Mouse (Mus musculus): ENCODE measurements at regions not wholly inside any gene's neighbourhood (a gene's known extent, or its start where the extent isn't known, plus 50 kb on each side); places are given as distances from the start of the nearest gene placed in this dataset.

GRCm38 (mm10) chr17:16027989-16028388, 197.2 kb upstream of the Rgmb start:
- no peak for ATAC-seq (ENCODE audit: low read depth)
- no peaks in the 10 kb centered on the region for H3K4me1 ChIP-seq (replicated peaks)
- no peak overlapping the region for H3K4me2 ChIP-seq
- H3K27me3 ChIP-seq: no peaks in the 10 kb centered on the region
- no peak overlapping the region for H3K9ac ChIP-seq
- H3K27ac ChIP-seq (replicated peaks): no peak overlapping the region
- no peaks in the 10 kb centered on the region for H3K36me3 ChIP-seq
- no peak overlapping the region for H3K4me3 ChIP-seq
- 87% methylated on average over 4 of the region's 4 CpGs for WGBS
- no peaks in the 10 kb centered on the region for H3K9me3 ChIP-seq

GRCm38 (mm10) chr17:16004871-16005575, 174.2 kb upstream of the Rgmb start:
- Histone ChIP-seq H3K9ac (no peak overlapping the region), H3K27me3 (no peaks in the 10 kb centered on the region), H3K4me3 (no peak overlapping the region), H3K27ac (replicated peaks) (peak overlapping the region; percentile 54; the same call in 1 of the 2 replicates), H3K4me2 (no peak overlapping the region), H3K36me3 (no peaks in the 10 kb centered on the region), H3K9me3 (no peaks in the 10 kb centered on the region), H3K4me1 (replicated peaks) (peaks cover 11% of the 10 kb centered on the region)
- peak; percentile 82 for ATAC-seq (ENCODE audit: low read depth)
- 17% methylated on average over 7 of the region's 7 CpGs for WGBS

GRCm38 (mm10) chr17:16004002-16004401, 173.2 kb upstream of the Rgmb start:
- Histone ChIP-seq H3K9me3 (0 out of 2 replicates have a peak, but pooled peaks cover under 1% of the 10 kb centered on the region), H3K4me3 (no peak overlapping the region), H3K27ac (replicated peaks) (no peak overlapping the region), H3K4me1 (replicated peaks) (peaks cover 11% of the 10 kb centered on the region), H3K9ac (no peak overlapping the region), H3K4me2 (no peak overlapping the region), H3K36me3 (no peaks in the 10 kb centered on the region), H3K27me3 (no peaks in the 10 kb centered on the region)
- WGBS: 23% methylated on average over 4 of the region's 4 CpGs
- no peak for ATAC-seq (ENCODE audit: low read depth)

- H3K9ac ChIP-seq: no peak overlapping the region
- no peak for ATAC-seq (ENCODE audit: low read depth)
- H3K27me3 ChIP-seq: no peaks in the 10 kb centered on the region
- no peak overlapping the region for H3K4me3 ChIP-seq
- H3K4me1 ChIP-seq (replicated peaks): peaks cover 9% of the 10 kb centered on the region
- 98% methylated on average over 4 of the region's 4 CpGs for WGBS
- peaks cover 7% of the 10 kb centered on the region; the same call in 1 of the 2 replicates for H3K9me3 ChIP-seq
- no peaks in the 10 kb centered on the region for H3K36me3 ChIP-seq
- H3K4me2 ChIP-seq: no peak overlapping the region
- H3K27ac ChIP-seq (replicated peaks): no peak overlapping the region
Measured at GRCm38 (mm10) chr17:15998771-15999170, 167.9 kb upstream of the Rgmb start.

- peaks cover 18% of the 10 kb centered on the region for H3K4me1 ChIP-seq (replicated peaks)
- H3K9me3 ChIP-seq: peaks cover 7% of the 10 kb centered on the region; the same call in 1 of the 2 replicates
- H3K4me2 ChIP-seq: no peak overlapping the region
- no peak for ATAC-seq (ENCODE audit: low read depth)
- no peak overlapping the region for H3K27ac ChIP-seq (replicated peaks)
- no peak overlapping the region for H3K4me3 ChIP-seq
- no peak overlapping the region for H3K9ac ChIP-seq
- H3K36me3 ChIP-seq: no peaks in the 10 kb centered on the region
- WGBS: 15% methylated on average over 1 of the region's 1 CpGs
- H3K27me3 ChIP-seq: no peaks in the 10 kb centered on the region
Measured at GRCm38 (mm10) chr17:15997289-15997688, 166.4 kb upstream of the Rgmb start.

DNA sequence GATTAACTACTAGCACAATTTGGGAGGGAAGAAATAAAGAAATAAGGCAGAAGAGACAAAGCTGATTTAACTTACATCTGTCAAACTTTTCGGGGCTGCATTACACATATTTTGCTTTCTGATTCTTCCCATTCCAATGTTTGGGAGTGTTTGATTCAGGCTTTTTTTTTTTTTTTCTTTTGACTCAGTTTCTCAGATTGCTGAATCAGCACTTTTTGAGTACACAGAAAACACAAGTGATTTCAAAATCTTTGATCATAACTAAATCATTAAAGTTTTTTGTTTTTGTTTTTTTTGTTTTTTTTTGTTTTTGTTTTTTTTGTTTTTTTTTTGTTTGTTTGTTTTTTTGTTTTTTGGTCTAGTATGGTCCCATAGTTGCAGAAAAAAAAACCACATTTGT, 164.7 kb upstream of the Rgmb start:
- H3K27me3 ChIP-seq: no peaks in the 10 kb centered on the region
- H3K9ac ChIP-seq: no peak overlapping the region
- peaks cover 32% of the 10 kb centered on the region for H3K4me1 ChIP-seq (replicated peaks)
- no peak overlapping the region for H3K4me3 ChIP-seq
- no peak overlapping the region for H3K4me2 ChIP-seq
- 96% methylated on average over 1 of the region's 1 CpGs for WGBS
- no peaks in the 10 kb centered on the region for H3K36me3 ChIP-seq
- no peak for ATAC-seq (ENCODE audit: low read depth)
- H3K9me3 ChIP-seq: peaks cover 7% of the 10 kb centered on the region; the same call in 1 of the 2 replicates
- H3K27ac ChIP-seq (replicated peaks): no peak overlapping the region

DNA sequence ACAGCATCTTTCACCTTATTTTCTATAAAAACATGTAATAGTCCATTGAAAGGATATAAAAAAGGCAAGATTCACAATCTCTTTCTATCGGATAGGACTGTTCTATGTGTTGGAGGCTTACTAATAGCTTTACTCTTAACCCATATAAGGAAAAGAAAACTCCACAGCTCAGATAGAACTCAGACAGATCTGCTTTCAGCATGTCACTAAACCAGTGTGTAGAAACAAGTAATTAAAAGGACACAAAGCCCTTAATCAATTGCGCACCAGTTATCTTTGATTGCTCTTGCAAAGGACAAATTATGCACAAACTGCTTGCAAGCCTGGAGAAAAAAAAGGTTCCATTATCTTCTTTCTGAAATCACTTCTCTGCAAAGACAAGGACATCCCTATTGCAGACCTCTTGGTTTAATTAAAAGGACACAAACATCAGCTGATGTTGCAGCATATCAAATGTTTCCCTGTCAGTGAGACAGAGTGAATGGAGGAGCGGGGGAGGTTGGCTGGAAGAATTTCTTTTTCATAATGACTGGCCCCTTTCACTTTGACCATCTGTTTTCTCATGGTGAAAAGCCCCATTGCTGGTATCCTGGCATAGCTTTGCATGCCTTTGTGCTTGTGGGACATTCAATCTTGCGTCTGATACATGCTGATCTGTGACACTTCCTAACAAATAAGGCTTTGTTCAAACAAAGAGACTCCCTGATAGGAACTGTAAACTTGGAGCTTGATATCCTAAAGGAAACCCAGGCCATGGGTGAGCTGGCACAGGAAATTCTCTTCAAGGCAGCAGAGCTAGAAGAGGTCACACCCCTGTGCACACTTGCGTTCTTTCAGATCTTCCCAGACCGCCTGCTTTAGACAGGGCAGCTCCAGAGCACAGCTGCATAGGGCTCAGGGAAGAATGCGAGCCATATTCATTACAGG, 162.8 kb upstream of the Rgmb start:
- Histone ChIP-seq H3K27ac (replicated peaks) (peak overlapping the region; percentile 88), H3K9me3 (peaks cover 3% of the 10 kb centered on the region; the same call in 1 of the 2 replicates), H3K36me3 (no peaks in the 10 kb centered on the region), H3K4me1 (replicated peaks) (peaks cover 46% of the 10 kb centered on the region), H3K4me2 (no peak overlapping the region), H3K9ac (peak overlapping the region; percentile 6; the same call in 1 of the 2 replicates), H3K4me3 (no peak overlapping the region), H3K27me3 (no peaks in the 10 kb centered on the region)
- ATAC-seq (ENCODE audit: low read depth): peak; percentile 82
- WGBS: 11% methylated on average over 7 of the region's 7 CpGs

DNA sequence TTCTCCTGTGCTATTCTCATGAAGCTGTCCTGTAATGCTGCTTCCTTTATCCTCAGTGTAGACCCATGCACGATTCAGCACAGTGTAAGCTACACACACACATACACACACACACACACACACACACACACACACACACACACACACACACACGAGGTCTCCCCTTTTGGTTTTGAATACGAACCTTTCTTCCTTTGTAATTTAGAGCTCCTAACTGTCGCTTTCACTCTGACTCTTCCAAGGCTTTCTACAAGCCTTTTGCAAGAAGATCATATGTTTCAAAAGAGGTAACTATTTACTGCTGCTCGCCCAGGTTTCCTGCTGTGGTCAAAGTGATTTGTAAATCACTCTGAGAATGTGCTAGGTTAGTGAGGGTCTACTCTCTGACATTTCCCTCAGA, 161.1 kb upstream of the Rgmb start:
- Histone ChIP-seq H3K36me3 (no peaks in the 10 kb centered on the region), H3K27me3 (no peaks in the 10 kb centered on the region), H3K9ac (no peak overlapping the region), H3K9me3 (no peaks in the 10 kb centered on the region), H3K4me2 (no peak overlapping the region), H3K4me3 (no peak overlapping the region), H3K4me1 (replicated peaks) (peaks cover 46% of the 10 kb centered on the region), H3K27ac (replicated peaks) (0 out of 2 replicates have a peak overlapping the region, but pooled peaks have one; percentile 92)
- 21% methylated on average over 5 of the region's 5 CpGs for WGBS
- no peak for ATAC-seq (ENCODE audit: low read depth)

GRCm38 (mm10) chr17:15990303-15990702, 159.5 kb upstream of the Rgmb start:
- WGBS: 5% methylated on average over 6 of the region's 6 CpGs
- Histone ChIP-seq H3K4me1 (replicated peaks) (peaks cover 46% of the 10 kb centered on the region), H3K27me3 (no peaks in the 10 kb centered on the region), H3K4me3 (no peak overlapping the region), H3K4me2 (no peak overlapping the region; the same call in 1 of the 2 replicates), H3K36me3 (no peaks in the 10 kb centered on the region), H3K27ac (replicated peaks) (peak overlapping the region; percentile 92), H3K9ac (0 out of 2 replicates have a peak overlapping the region, but pooled peaks have one; percentile 39), H3K9me3 (no peaks in the 10 kb centered on the region)
- peak; percentile 79 for ATAC-seq (ENCODE audit: low read depth)

GRCm38 (mm10) chr17:15981558-15981957, 150.7 kb upstream of the Rgmb start:
- H3K4me3 ChIP-seq: no peak overlapping the region
- no peak overlapping the region for H3K4me2 ChIP-seq
- H3K4me1 ChIP-seq (replicated peaks): peaks cover 10% of the 10 kb centered on the region
- WGBS: 30% methylated on average over 2 of the region's 2 CpGs
- H3K9ac ChIP-seq: no peak overlapping the region
- no peaks in the 10 kb centered on the region for H3K36me3 ChIP-seq
- H3K9me3 ChIP-seq: no peaks in the 10 kb centered on the region
- H3K27ac ChIP-seq (replicated peaks): 0 out of 2 replicates have a peak overlapping the region, but pooled peaks have one; percentile 5
- H3K27me3 ChIP-seq: no peaks in the 10 kb centered on the region
- ATAC-seq (ENCODE audit: low read depth): no peak

DNA sequence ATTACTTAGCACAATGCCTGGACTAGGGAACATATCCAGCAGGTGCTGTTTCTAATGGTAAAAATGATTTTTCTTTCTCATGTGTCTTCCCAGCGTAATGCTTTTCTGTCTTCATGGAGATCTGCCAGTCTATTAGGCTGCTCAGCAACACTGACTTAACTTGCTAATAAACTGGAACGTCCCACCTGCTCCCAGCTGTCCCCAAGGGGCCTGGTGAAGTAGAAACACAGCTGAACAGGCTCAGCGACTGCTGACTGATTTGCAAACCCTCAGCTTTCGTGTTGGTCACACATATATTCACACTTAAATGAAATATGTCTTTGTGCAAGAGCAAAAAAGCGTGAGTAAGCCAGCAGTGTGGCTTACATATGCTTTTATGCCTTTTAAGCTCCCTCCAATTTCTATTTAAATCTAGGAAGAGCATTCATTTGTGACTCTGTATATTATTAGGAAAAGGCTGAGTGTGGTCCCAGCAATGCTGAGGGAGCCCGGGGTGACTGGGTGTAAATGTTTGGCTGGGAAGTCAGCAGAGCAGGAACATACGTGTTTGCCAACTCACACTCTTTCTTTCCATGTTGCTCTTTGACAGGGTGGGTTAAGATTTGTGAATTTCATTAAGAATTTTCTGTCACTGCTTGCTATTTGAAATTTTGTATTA, 146.7 kb upstream of the Rgmb start:
- peak overlapping the region; percentile 80 for H3K27ac ChIP-seq (replicated peaks)
- peak overlapping the region; percentile 26 for H3K4me2 ChIP-seq
- peak; percentile 97 for ATAC-seq (ENCODE audit: low read depth)

DNA sequence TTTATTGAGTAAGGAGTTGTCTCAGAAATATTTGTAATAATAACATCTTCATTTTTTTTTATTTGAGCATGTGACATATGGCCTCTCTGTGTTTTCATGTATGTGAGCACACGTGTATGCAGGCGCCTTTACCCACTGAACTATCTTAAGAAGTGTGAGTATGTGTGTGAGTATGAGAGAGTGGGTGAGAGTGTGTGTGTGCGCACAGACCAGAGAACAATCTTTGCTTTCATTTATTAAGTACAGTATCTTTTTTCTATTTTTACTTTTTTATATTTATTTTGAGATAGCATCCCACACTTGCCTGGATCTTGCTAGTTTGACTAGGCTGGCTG, 140.5 kb upstream of the Rgmb start:
- H3K9ac ChIP-seq: no peak overlapping the region
- no peak overlapping the region for H3K27ac ChIP-seq (replicated peaks)
- no peaks in the 10 kb centered on the region for H3K4me1 ChIP-seq (replicated peaks)
- no peak for ATAC-seq (ENCODE audit: low read depth)
- no peaks in the 10 kb centered on the region for H3K36me3 ChIP-seq
- H3K27me3 ChIP-seq: no peaks in the 10 kb centered on the region
- H3K4me3 ChIP-seq: no peak overlapping the region
- no peak overlapping the region for H3K4me2 ChIP-seq
- no peaks in the 10 kb centered on the region for H3K9me3 ChIP-seq
- WGBS: 83% methylated on average over 3 of the region's 3 CpGs

More for the DNA sequence above, 146.7 kb upstream of the Rgmb start:
- H3K36me3 ChIP-seq: no peaks in the 10 kb centered on the region
- H3K4me1 ChIP-seq (replicated peaks): peaks cover 10% of the 10 kb centered on the region
- H3K4me3 ChIP-seq: no peak overlapping the region
- 18% methylated on average over 7 of the region's 7 CpGs for WGBS
- H3K27me3 ChIP-seq: no peaks in the 10 kb centered on the region
- H3K9ac ChIP-seq: no peak overlapping the region
- no peaks in the 10 kb centered on the region for H3K9me3 ChIP-seq
